ENCODE assay signal across 15 mouse cellular contexts in genomic region chr13:52021150-52021549, GRCm38 (mm10).
A peak's percentile ranks its signal among the peaks of the same experiment; 100 is the strongest.
DNase-seq lines count a peak whose midpoint lies in the region; ATAC-seq lines count a peak whose summit lies in the region.
"Had no signal": no experiment of that assay in that cellular context is flagged by ENCODE, and none has a peak within 500 bp of the region (broad histone marks: within the 10 kb centered on the region; RNA-seq: fewer than 3 reads in every experiment).

No protein-coding gene starts in this region.

- no peak overlapping the region for H3K4me3 ChIP-seq in hindbrain, embryonic 11.5 days (ENCODE audit: low read depth, low read length)
- no peak overlapping the region for H3K4me3 ChIP-seq in hindbrain, embryonic 16.5 days (ENCODE audit: low read length)
- H3K4me3 ChIP-seq in limb, embryonic 10.5 days = no peak overlapping the region
- H3K4me3 ChIP-seq: midbrain, embryonic 12.5 days had no signal

- H3K9ac ChIP-seq in hindbrain, embryonic 11.5 days (ENCODE audit: low read depth, low read length) = no peak overlapping the region
- no peak overlapping the region for H3K9ac ChIP-seq in hindbrain, embryonic 16.5 days (ENCODE audit: low read depth, low read length)
- H3K9ac ChIP-seq: midbrain, embryonic 12.5 days had no signal

- H3K27ac ChIP-seq in hindbrain, embryonic 11.5 days (ENCODE audit: low read depth, low read length) = 0 out of 2 replicates have a peak overlapping the region, but pooled peaks have one; percentile 9
- no peak overlapping the region for H3K27ac ChIP-seq in hindbrain, embryonic 16.5 days (ENCODE audit: low read depth, low read length)
- H3K27ac ChIP-seq in limb, embryonic 10.5 days = peak overlapping the region; percentile 46
- H3K27ac ChIP-seq: midbrain, embryonic 12.5 days had no signal

- H3K36me3 ChIP-seq in hindbrain, embryonic 11.5 days (ENCODE audit: control insufficient read depth, insufficient read depth, low read length) = no peaks in the 10 kb centered on the region
- H3K36me3 ChIP-seq in hindbrain, embryonic 16.5 days (ENCODE audit: control insufficient read depth, insufficient read depth, low read length) = no peaks in the 10 kb centered on the region
- H3K36me3 ChIP-seq in limb, embryonic 10.5 days = no peaks in the 10 kb centered on the region
- H3K36me3 ChIP-seq: midbrain, embryonic 12.5 days had no signal

- H3K4me1 ChIP-seq in hindbrain, embryonic 11.5 days (replicated peaks; ENCODE audit: control insufficient read depth, insufficient read depth, low read length) = peaks cover 7% of the 10 kb centered on the region
- H3K4me1 ChIP-seq in hindbrain, embryonic 16.5 days (ENCODE audit: control insufficient read depth, insufficient read depth, low read depth, low read length) = peaks cover 21% of the 10 kb centered on the region
- H3K4me1 ChIP-seq in limb, embryonic 10.5 days = peaks cover 58% of the 10 kb centered on the region

- DNase-seq in hindbrain, embryonic 11.5 days (ENCODE audit: low spot score) = peak; percentile 30
- peak; percentile 76 for DNase-seq in adrenal gland, adult 2 months
- peak; percentile 52 for DNase-seq in adrenal gland, postnatal 25 days
- peak; percentile 57 for DNase-seq in limb, embryonic 10.5 days (ENCODE audit: low spot score)
- no peak for DNase-seq in testis, postnatal 14 days (ENCODE audit: low spot score)
- no peak for DNase-seq in cerebellum, adult 9-10 months
- no peak for DNase-seq in layer of hippocampus, postnatal 25 days (ENCODE audit: extremely low spot score in 1 of 2, low spot score in 1 of 2)
- DNase-seq: cerebellum, adult 9-11 months; gastrocnemius, postnatal 25 days; lung, adult 2 months; right cerebral cortex, postnatal 14 days had no signal

- ATAC-seq in hindbrain, embryonic 11.5 days (ENCODE audit: low FRiP score) = no peak
- no peak for ATAC-seq in hindbrain, embryonic 16.5 days
- ATAC-seq: intestine, embryonic 16.5 days had no signal

- no peaks in the 10 kb centered on the region for H3K27me3 ChIP-seq in hindbrain, embryonic 11.5 days (ENCODE audit: control insufficient read depth, insufficient read depth, low read length)
- H3K27me3 ChIP-seq in hindbrain, embryonic 16.5 days (replicated peaks; ENCODE audit: control insufficient read depth, insufficient read depth, low read length) = no peaks in the 10 kb centered on the region
- H3K27me3 ChIP-seq in limb, embryonic 10.5 days (ENCODE audit: low read depth, poor library complexity, severe bottlenecking) = no peaks in the 10 kb centered on the region
- H3K27me3 ChIP-seq: CH12.LX had no signal

- H3K9me3 ChIP-seq in hindbrain, embryonic 11.5 days (ENCODE audit: control insufficient read depth, low read length) = no peaks in the 10 kb centered on the region
- H3K9me3 ChIP-seq in hindbrain, embryonic 16.5 days (ENCODE audit: control insufficient read depth, low read length) = no peaks in the 10 kb centered on the region
- H3K9me3 ChIP-seq in limb, embryonic 10.5 days (replicated peaks) = no peaks in the 10 kb centered on the region
- H3K9me3 ChIP-seq: midbrain, embryonic 12.5 days had no signal

- no peak overlapping the region for H3K4me2 ChIP-seq in hindbrain, embryonic 11.5 days (replicated peaks; ENCODE audit: low read depth, low read length)
- H3K4me2 ChIP-seq in hindbrain, embryonic 16.5 days (ENCODE audit: low read length) = no peak overlapping the region
- H3K4me2 ChIP-seq: midbrain, embryonic 12.5 days had no signal

- 37% methylated on average over 11 of the region's 11 CpGs for WGBS in hindbrain, embryonic 11.5 days
- 35% methylated on average over 11 of the region's 11 CpGs for WGBS in hindbrain, embryonic 16.5 days
- WGBS in limb, embryonic 10.5 days = 12% methylated on average over 11 of the region's 11 CpGs

Comparison
In these comparisons a context has a peak if more than half of its experiments do, and no peak if none do; other contexts are left out.
1. DNase-seq: peak in hindbrain, embryonic 11.5 days (single experiment), adrenal gland, adult 2 months (single experiment), adrenal gland, postnatal 25 days (single experiment) and limb, embryonic 10.5 days (single experiment); none in testis, postnatal 14 days (single experiment), cerebellum, adult 9-10 months (single experiment) and layer of hippocampus, postnatal 25 days (0 of 2).